Mouse (Mus musculus) cerebellum, postnatal 4 days (tissue): ENCODE data around the gene Serpinf2.

Experiments
- DNase-seq, 2 experiments: peaks; one replicate each; pipeline ENCODE4 v3.0.0; 2022; ENCODE audit warnings: low spot score in 2 of 2, mixed read lengths in 1 of 2

Serpinf2 gene

DNA sequence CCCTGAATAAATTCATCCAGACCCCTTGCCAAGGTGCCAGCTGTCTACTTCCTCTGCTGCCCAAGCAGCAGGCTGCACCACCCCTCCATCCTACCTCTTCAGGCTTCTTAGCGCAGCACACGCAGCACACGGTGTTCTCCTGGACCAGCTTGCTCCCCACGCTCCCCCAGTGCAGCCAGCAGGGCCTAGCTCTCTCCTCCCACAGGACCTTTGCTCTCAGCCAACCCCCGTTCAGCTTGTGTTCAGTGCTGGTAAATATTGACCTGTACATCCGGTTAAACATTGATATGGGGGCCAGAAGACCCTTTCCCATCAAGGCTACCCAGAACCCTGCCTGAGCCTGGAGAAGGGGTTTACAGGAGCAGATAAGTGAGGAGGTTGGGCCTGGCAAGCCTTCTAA is at the start of gene Serpinf2:
Gene Serpinf2 (minus strand): TSS at position 229 of the 400 bp plus-strand sequence.
- no peak for DNase-seq

GRCm38 (mm10) chr11:75487496-75487895 is 48.1 kb upstream of the Serpinf2 start:
- DNase-seq = no peak

- peak; percentile 92 to 99 for DNase-seq
Observed at GRCm38 (mm10) chr11:75486601-75487285, 47.4 kb upstream of the Serpinf2 start, which contains the start of gene Prpf8. Prpf8 (plus strand) TSS chr11:75486816.

GRCm38 (mm10) chr11:75486192-75486591 is 46.8 kb upstream of the Serpinf2 start:
- no peak for DNase-seq

DNA sequence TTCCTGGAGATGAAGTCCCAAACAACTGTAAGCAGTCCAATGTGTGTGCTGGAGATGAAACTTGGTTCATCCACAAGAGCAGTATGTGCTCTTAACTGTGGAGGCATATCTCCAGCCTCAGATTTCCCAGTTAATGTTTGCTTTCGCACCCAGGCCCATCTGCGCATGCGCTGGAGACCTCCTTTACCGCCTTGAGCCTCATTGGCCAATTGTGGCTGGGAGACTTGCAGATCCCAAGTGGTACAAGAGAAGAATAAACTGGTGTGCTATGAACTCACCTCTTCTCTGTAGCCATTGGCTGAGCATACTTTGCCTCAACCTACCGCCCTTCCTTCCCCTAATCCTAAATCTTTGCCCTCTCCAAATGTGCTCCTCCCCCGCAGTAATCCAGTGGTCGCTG is 34.0 kb upstream of the Serpinf2 start:
- no peak for DNase-seq

GRCm38 (mm10) chr11:75472469-75473081 is 33.2 kb upstream of the Serpinf2 start:
- DNase-seq = no peak

- DNase-seq = no peak
Observed at GRCm38 (mm10) chr11:75470675-75471074, 31.3 kb upstream of the Serpinf2 start.

GRCm38 (mm10) chr11:75469261-75469660 is 29.9 kb upstream of the Serpinf2 start:
- DNase-seq = no peak

GRCm38 (mm10) chr11:75468410-75468809 is 29.0 kb upstream of the Serpinf2 start:
- no peak for DNase-seq

GRCm38 (mm10) chr11:75467512-75468215 is 28.3 kb upstream of the Serpinf2 start:
- DNase-seq = no peak

GRCm38 (mm10) chr11:75466731-75467505 is 27.5 kb upstream of the Serpinf2 start:
- no peak for DNase-seq

- DNase-seq = no peak
Observed at GRCm38 (mm10) chr11:75465051-75465450, 25.7 kb upstream of the Serpinf2 start.

DNA sequence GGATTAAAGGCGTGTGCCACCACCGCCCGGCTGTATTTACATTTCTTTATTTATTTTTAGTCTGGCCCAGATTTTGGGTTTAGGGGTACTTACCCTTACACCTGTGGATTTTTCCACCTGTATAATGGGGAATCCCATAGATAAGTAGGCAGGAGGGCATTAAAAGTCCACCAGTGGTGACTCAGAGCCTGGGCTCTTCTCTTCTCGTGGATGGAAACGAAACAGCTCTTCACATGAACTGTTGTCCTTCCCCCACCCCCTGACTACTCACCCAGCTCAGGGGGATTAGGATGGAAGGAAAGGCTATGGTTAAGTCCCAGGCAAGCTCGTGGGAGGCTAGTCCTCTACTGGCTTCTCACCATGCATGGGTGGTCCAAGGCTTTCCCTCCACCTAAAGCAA is 25.0 kb upstream of the Serpinf2 start:
- DNase-seq = no peak

- DNase-seq = no peak
Observed at GRCm38 (mm10) chr11:75463624-75464023, 24.2 kb upstream of the Serpinf2 start.

DNA sequence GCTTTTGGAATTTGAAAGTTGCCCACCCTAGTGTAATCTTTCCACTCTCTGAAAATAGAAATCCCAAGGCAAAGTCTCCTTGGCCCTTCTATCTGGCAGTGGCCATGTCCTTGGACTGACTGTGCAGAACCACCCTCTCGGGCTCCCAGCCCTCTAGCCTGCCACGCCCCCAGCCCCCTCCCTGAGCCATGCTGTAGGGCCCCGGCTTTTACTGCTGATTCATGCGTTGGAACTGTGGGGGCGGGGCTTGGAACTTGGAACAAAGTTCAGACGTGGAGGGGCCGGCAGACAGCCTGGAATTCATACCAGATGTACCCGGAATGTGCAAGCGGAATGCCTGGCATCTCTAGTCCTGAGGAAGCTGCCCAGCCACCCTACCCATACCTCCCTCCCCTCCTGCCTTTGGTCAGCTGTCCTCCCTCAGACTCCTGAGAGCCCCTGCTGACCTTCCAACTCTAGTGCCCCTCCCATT is 23.5 kb upstream of the Serpinf2 start:
- peak in 1 of 2 experiments; percentile 30 for DNase-seq

DNA sequence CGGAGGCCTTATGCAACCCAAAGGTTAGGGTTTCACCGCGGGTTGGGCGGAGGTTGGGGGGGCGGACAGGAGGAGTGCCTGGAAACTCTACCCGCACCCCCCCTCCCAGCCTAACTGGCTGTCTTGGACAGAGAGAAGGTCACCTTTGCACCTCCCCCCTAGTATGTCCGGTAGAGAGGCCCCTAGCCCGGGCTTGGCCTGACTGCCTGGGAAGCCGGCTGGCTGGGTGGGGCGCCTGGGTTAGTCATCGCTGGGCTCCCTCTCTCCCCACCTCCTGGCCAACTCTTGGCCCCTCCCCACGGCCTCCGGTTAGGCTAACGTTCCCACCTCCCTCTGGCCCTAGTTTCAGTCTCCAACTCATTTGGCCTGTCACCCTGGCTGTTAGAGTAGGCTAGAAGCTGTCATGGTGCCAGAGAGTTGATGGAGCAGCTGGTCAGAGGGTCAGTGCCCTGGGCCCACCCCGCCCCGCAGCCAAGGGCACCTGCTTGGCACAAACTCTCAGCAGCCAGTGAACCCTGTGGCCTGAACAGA is 22.9 kb upstream of the Serpinf2 start:
- peak in 1 of 2 experiments; percentile 23 for DNase-seq

GRCm38 (mm10) chr11:75461743-75462252 is 22.4 kb upstream of the Serpinf2 start:
- no peak for DNase-seq

DNA sequence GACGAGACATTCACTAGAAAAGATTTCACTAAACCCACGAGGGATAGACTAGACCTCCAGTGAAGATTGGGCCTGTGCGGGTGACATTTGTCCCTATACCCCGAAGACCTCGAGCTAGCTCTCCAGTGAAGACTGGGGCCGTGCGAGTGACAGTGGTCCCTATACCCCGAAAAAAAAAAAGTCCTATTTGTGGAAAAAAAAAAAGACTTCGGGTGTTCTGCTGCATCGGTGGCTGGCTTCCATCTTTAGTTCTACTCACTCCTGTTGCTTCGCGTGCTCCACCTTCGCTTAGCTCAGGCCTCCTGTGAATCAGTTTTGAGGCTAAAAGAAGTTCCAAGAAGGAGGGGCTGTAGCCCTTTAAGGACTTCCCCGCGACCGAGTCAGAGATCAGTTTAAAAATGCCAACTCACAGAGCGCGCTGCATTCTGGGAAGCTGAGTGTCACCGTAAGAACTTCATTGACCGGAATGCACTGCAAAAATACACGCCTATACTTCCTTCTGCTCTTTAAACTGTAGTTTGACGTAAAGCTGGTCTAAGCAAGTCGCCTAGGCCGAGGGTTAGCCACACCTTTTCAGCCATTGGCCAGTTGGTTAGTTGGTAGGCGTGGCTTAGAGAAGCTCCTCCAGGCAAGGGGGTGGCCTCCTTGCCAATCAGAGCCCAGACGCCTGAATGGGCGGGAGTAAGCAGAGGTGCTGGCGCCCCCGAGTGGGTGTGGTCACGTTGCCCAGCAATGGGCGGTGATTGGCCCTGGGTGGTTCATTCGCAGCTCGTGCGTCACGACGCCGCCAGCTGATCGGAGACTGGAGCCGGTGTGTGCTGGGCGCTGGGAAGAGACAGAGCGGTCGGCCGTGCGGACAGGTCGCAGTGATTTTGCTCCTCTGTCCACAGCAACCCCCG is 21.7 kb upstream of the Serpinf2 start, which contains the start of gene Tlcd2:
Gene Tlcd2 (plus strand): TSS at position 872 of the 899 bp plus-strand sequence.
- DNase-seq = peak; percentile 94 to 98

DNA sequence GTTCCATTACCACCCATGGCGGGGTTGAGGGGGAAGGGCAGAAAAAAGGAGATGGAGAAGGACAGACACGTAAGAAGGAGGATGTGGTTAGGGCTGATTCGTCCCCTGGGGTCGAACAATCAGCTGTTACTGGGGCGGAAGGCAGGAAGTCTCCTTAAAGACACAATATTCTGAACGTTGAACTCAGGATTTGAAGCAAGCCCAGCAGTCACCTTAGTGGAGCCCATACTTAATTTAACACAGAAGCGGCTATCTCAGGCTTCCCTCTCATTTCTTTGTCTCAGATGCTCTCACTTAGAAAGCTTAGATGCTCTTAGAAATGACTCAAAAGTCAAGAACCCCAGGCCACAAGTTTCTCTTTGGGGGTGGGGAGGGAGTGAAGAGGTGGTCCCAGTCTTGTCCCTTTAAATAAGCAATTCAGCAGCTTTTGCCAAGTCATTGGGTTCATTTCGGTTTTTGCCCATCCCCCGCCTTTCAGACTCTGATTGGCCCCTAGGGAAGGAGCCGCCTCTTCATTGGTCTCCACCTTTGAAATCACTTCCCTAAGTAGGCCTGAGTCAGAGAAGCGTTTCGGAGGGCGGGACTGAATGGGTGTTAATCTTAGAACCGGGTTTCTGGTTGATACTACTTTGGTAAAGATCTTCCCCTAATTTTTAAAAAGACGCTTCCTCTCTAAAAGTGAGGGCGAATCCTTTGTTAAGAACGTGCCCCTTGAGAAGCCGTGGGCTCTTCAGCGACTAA is 20.9 kb upstream of the Serpinf2 start:
- DNase-seq = peak; percentile 50 to 72

DNA sequence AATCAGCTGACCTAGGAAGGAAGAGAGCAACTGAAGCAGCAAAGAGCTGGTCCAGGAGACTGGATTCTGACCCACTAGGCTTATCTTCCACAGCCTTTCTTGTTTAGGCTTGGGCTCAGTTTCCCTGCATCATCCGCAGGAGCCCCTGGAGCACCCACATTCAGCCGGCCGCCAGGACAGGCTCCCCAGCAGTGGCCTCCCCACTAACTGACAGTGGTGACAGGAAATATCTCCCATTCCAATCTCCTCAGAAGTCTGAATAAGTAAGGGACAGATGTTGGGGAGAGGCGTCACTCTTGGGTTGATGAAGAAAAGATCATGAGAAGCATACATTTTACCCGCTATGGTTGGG is 20.3 kb upstream of the Serpinf2 start:
- DNase-seq = no peak
